Mouse (Mus musculus) neural tube, embryonic 12.5 days (tissue): ENCODE results near the gene Sf3b5. TPM values are rescaled to one million over a fixed set of nuclear protein-coding genes. Genes with fewer than 3 reads are reported as not detected.

Source experiments
- polyA plus RNA-seq: library from polyadenylated mRNA; unstranded; fragments of >200 nt; fragmentation: Nextera tagmentation; extraction: Ambion mirVana; gene quantifications from 2 replicates; pipeline ENCODE4 v1.2.1, GENCODE M21; 2016

The Sf3b5 gene
- polyA plus RNA-seq, 1 experiment from 2014 or later, result 30.4 TPM

Other genes with a start within 250 kb of the Sf3b5 start
- gene Utrn, start 136.0 kb upstream of the Sf3b5 start, polyA plus RNA-seq, result 44.4 and 44.6 TPM in 2 replicates
- 2.3 and 4.5 TPM in 2 replicates for gene Stx11, start 41.0 kb upstream of the Sf3b5 start, polyA plus RNA-seq
- 72.0 and 83.7 TPM in 2 replicates for gene Plagl1, start 55.2 kb downstream of the Sf3b5 start, polyA plus RNA-seq
- not detected in 2 replicates for gene Zc2hc1b, start 172.7 kb downstream of the Sf3b5 start, polyA plus RNA-seq
- 51.3 and 54.1 TPM in 2 replicates for gene Ltv1, start 187.8 kb downstream of the Sf3b5 start, polyA plus RNA-seq